Mouse (Mus musculus): ENCODE measurements at regions not wholly inside any gene's neighbourhood (a gene's known extent, or its start where the extent isn't known, plus 50 kb on each side); places are given as distances from the start of the nearest gene placed in this dataset.
"Not testable (repeated sequence)": the region's sequence is repeated elsewhere in the genome, so short reads cannot be mapped to it uniquely, and the experiment has no call there.

- DNase-seq (ENCODE audit: low read depth, low spot score): no peak
These were observed 738.2 kb upstream of the Map3k7 start for GRCm38 (mm10) chr4:31225741-31226140.

GRCm38 (mm10) chr4:31268825-31269495 lies 694.9 kb upstream of the Map3k7 start:
- DNase-seq (ENCODE audit: low read depth, low spot score): no peak

GRCm38 (mm10) chr4:31274131-31274530 lies 689.8 kb upstream of the Map3k7 start:
- DNase-seq (ENCODE audit: low read depth, low spot score): no peak

- no peak for DNase-seq (ENCODE audit: low read depth, low spot score)
These were observed 673.5 kb upstream of the Map3k7 start for GRCm38 (mm10) chr4:31290301-31290975.

- no peak for DNase-seq (ENCODE audit: low read depth, low spot score)
These were observed 670.1 kb upstream of the Map3k7 start for GRCm38 (mm10) chr4:31293752-31294151.

GRCm38 (mm10) chr4:31297848-31298247 lies 666.0 kb upstream of the Map3k7 start:
- DNase-seq (ENCODE audit: low read depth, low spot score): no peak

GRCm38 (mm10) chr4:31319269-31319668 lies 644.6 kb upstream of the Map3k7 start:
- DNase-seq (ENCODE audit: low read depth, low spot score): no peak

- no peak for DNase-seq (ENCODE audit: low read depth, low spot score)
These were observed 643.0 kb upstream of the Map3k7 start for GRCm38 (mm10) chr4:31320734-31321507.

GRCm38 (mm10) chr4:31323816-31324215 lies 640.1 kb upstream of the Map3k7 start:
- DNase-seq (ENCODE audit: low read depth, low spot score): no peak

GRCm38 (mm10) chr4:31328798-31329197 lies 635.1 kb upstream of the Map3k7 start:
- no peak for DNase-seq (ENCODE audit: low read depth, low spot score)

GRCm38 (mm10) chr4:31331053-31331452 lies 632.8 kb upstream of the Map3k7 start:
- no peak for DNase-seq (ENCODE audit: low read depth, low spot score)

GRCm38 (mm10) chr4:31335686-31336085 lies 628.2 kb upstream of the Map3k7 start:
- no peak for DNase-seq (ENCODE audit: low read depth, low spot score)

- DNase-seq (ENCODE audit: low read depth, low spot score): no peak
These were observed 625.9 kb upstream of the Map3k7 start for GRCm38 (mm10) chr4:31337980-31338379.

- DNase-seq (ENCODE audit: low read depth, low spot score): no peak
These were observed 620.3 kb upstream of the Map3k7 start for GRCm38 (mm10) chr4:31343312-31344248.

- not testable (repeated sequence) for DNase-seq (ENCODE audit: low read depth, low spot score)
These were observed 609.9 kb upstream of the Map3k7 start for GRCm38 (mm10) chr4:31354046-31354445.

- no peak for DNase-seq (ENCODE audit: low read depth, low spot score)
These were observed 608.9 kb upstream of the Map3k7 start for GRCm38 (mm10) chr4:31354953-31355352.

GRCm38 (mm10) chr4:31366172-31366571 lies 597.7 kb upstream of the Map3k7 start:
- DNase-seq (ENCODE audit: low read depth, low spot score): no peak

- DNase-seq (ENCODE audit: low read depth, low spot score): no peak
These were observed 596.9 kb upstream of the Map3k7 start for GRCm38 (mm10) chr4:31367031-31367430.

- no peak for DNase-seq (ENCODE audit: low read depth, low spot score)
These were observed 593.8 kb upstream of the Map3k7 start for GRCm38 (mm10) chr4:31370062-31370461.

- DNase-seq (ENCODE audit: low read depth, low spot score): no peak
These were observed 582.6 kb upstream of the Map3k7 start for GRCm38 (mm10) chr4:31381069-31381969.
